Mouse (Mus musculus): Measurements from ENCODE around the gene B230118H07Rik. TPM values are rescaled to one million over a fixed set of nuclear protein-coding genes. Genes with fewer than 3 reads are reported as not detected.

Gene B230118H07Rik
- polyA plus RNA-seq, 1 experiment from 2014 or later: 12.6 TPM

DNA sequence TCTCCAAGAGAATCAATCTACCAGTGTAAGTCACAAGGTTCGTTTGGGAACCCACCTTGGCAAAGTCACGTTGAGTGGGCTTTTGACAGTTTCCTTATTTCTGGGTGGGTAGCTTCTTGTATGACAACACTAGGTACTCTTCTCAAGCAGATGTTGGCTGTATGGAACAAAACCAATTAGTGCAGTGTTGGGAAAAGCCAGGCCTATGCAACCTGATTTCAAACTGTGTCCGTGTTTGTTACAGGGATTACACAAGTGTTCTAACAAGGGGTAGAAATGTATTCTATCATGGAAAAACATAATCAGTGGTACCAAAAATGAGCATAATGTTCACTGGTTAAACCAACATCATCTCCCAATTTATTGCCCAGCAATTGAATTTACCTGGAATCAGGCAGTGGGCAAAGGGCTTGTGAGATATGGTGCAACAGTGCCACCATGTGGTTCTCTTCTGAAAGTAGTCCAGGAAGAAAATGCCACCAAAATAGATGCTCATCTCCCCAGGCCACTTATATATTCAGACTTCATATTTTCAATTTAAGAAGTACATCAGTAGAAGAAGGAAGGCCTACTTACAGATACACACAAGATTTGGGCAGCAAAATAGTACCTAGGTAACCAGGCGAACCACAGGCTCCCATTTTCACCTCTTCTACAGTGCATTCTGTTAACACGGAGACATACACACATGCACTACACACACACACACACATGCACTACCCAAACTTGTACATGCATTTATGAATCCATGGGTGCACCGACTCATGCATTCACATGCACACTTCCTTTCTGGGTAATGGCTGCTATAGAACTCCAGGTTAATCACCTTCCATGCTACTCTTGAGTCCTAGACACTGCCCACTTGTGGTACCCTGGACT, 123.6 kb downstream of the B230118H07Rik start:
- H3K36me3 ChIP-seq (ENCODE audit: control insufficient read depth, insufficient read depth): no peaks in the 10 kb centered on the region
- no peak overlapping the region for H3K4me2 ChIP-seq (ENCODE audit: low read depth, low read length)
- no peaks in the 10 kb centered on the region for H3K4me1 ChIP-seq (ENCODE audit: control insufficient read depth, low read depth, low read length)
- ATAC-seq (ENCODE audit: low read depth): no peak
- no peak overlapping the region for H3K4me3 ChIP-seq (ENCODE audit: low read depth, low read length)
- H3K9ac ChIP-seq (ENCODE audit: low read depth, low read length): no peak overlapping the region
- no peak overlapping the region for H3K27ac ChIP-seq (ENCODE audit: low read length)
- no peaks in the 10 kb centered on the region for H3K27me3 ChIP-seq (ENCODE audit: control insufficient read depth, insufficient read depth, low read depth, low read length)
- no peaks in the 10 kb centered on the region for H3K9me3 ChIP-seq (replicated peaks; ENCODE audit: control insufficient read depth, low read length)
- WGBS (ENCODE audit: insufficient replicate concordance): 50% methylated on average over 6 of the region's 6 CpGs

DNA sequence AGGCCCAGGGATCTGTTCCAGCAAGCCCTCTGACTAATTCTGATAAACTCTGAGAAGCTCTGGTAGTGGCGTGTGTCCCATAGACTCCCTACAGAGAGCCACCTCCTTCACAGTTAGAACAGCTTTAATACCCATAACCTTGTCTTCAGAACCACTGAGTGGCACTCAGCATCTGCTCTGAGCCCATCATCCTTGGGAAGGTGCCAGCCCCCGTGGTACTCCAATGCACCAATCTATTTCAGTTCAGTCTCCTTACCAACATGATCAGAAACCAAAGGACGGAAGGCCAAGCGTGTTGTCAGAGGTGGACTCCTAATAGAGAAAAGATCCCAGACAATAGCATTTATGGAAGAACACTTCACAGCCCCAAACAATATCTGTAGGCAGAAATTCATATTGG, 124.2 kb downstream of the B230118H07Rik start:
- Histone ChIP-seq H3K9me3 (replicated peaks; ENCODE audit: control insufficient read depth, low read length) (no peaks in the 10 kb centered on the region), H3K4me3 (ENCODE audit: low read depth, low read length) (no peak overlapping the region), H3K4me2 (ENCODE audit: low read depth, low read length) (no peak overlapping the region), H3K27ac (ENCODE audit: low read length) (no peak overlapping the region), H3K27me3 (ENCODE audit: control insufficient read depth, insufficient read depth, low read depth, low read length) (no peaks in the 10 kb centered on the region), H3K4me1 (ENCODE audit: control insufficient read depth, low read depth, low read length) (no peaks in the 10 kb centered on the region), H3K36me3 (ENCODE audit: control insufficient read depth, insufficient read depth) (no peaks in the 10 kb centered on the region), H3K9ac (ENCODE audit: low read depth, low read length) (no peak overlapping the region)
- no peak for ATAC-seq (ENCODE audit: low read depth)
- 61% methylated on average over 4 of the region's 4 CpGs for WGBS (ENCODE audit: insufficient replicate concordance)

DNA sequence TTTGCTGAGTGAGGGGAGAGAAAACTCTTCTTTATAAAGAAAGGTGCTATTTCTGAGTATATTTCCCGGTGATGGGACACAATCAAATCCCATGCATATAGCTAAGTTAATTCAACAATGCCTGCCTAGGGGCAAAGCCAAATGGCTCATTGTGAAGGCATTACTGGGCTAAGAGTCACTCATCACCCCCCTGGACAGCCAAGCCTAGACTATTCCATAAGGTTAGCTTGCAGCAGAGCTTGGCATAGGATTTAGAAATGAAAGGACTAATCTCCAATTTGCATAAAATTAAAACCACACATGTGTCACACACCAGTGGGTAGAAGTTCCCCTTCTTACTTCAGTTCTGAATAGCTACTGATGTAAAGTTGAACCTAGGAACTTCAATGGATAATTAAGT, 128.8 kb downstream of the B230118H07Rik start:
- no peaks in the 10 kb centered on the region for H3K36me3 ChIP-seq (ENCODE audit: control insufficient read depth, insufficient read depth)
- no peaks in the 10 kb centered on the region for H3K27me3 ChIP-seq (ENCODE audit: control insufficient read depth, insufficient read depth, low read depth, low read length)
- 61% methylated on average over 1 of the region's 1 CpGs for WGBS (ENCODE audit: insufficient replicate concordance)
- no peak overlapping the region for H3K4me2 ChIP-seq (ENCODE audit: low read depth, low read length)
- H3K9ac ChIP-seq (ENCODE audit: low read depth, low read length): no peak overlapping the region
- H3K9me3 ChIP-seq (replicated peaks; ENCODE audit: control insufficient read depth, low read length): no peaks in the 10 kb centered on the region
- ATAC-seq (ENCODE audit: low read depth): no peak
- no peaks in the 10 kb centered on the region for H3K4me1 ChIP-seq (ENCODE audit: control insufficient read depth, low read depth, low read length)
- H3K27ac ChIP-seq (ENCODE audit: low read length): no peak overlapping the region
- no peak overlapping the region for H3K4me3 ChIP-seq (ENCODE audit: low read depth, low read length)

DNA sequence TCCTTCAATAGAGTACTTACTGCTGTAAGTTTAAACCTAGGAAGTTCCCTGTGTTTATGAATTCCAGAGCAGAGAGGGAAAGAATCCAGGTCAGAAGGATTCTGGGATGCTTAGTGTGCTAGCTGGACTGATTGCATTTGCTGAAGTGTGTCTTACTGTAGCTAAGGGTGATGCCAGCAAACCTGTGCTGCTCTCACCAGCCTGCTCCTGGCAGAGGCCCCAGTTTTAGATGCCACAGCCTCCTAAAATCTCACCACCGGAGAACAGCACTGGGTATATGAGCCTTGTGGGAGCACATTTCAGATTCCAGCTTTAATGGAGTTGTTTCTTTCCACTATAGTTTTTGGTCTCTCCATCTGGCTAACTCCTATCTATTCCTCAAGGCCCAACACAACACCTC, 129.4 kb downstream of the B230118H07Rik start:
- 72% methylated on average over 1 of the region's 1 CpGs for WGBS (ENCODE audit: insufficient replicate concordance)
- Histone ChIP-seq H3K27me3 (ENCODE audit: control insufficient read depth, insufficient read depth, low read depth, low read length) (no peaks in the 10 kb centered on the region), H3K9me3 (replicated peaks; ENCODE audit: control insufficient read depth, low read length) (no peaks in the 10 kb centered on the region), H3K4me2 (ENCODE audit: low read depth, low read length) (no peak overlapping the region), H3K36me3 (ENCODE audit: control insufficient read depth, insufficient read depth) (no peaks in the 10 kb centered on the region), H3K9ac (ENCODE audit: low read depth, low read length) (no peak overlapping the region), H3K4me1 (ENCODE audit: control insufficient read depth, low read depth, low read length) (no peaks in the 10 kb centered on the region), H3K4me3 (ENCODE audit: low read depth, low read length) (no peak overlapping the region), H3K27ac (ENCODE audit: low read length) (no peak overlapping the region)
- no peak for ATAC-seq (ENCODE audit: low read depth)

Other genes starting within 250 kb of the B230118H07Rik start
- gene Rag2, start 24.8 kb downstream of the B230118H07Rik start, polyA plus RNA-seq (2015; fragmentation: Nextera tagmentation; extraction: Ambion mirVana): 1.2 TPM in 2 replicates
- gene Rag1, start within 50 bp of the B230118H07Rik start, polyA plus RNA-seq (2015; fragmentation: Nextera tagmentation; extraction: Ambion mirVana): 0.72 and 0.84 TPM in 2 replicates
- 3.6 and 4.0 TPM in 2 replicates for gene Traf6, start 28.9 kb upstream of the B230118H07Rik start, polyA plus RNA-seq (2015; fragmentation: Nextera tagmentation; extraction: Ambion mirVana)
- 5.2 and 5.4 TPM in 2 replicates for gene Prr5l, start 233.5 kb upstream of the B230118H07Rik start, polyA plus RNA-seq (2015; fragmentation: Nextera tagmentation; extraction: Ambion mirVana)
- gene Commd9, start 236.7 kb upstream of the B230118H07Rik start, polyA plus RNA-seq (2015; fragmentation: Nextera tagmentation; extraction: Ambion mirVana): 19.9 and 21.7 TPM in 2 replicates